Mouse (Mus musculus): ENCODE measurements at regions not wholly inside any gene's neighbourhood (a gene's known extent, or its start where the extent isn't known, plus 50 kb on each side); places are given as distances from the start of the nearest gene placed in this dataset.
A peak's percentile ranks its signal among the peaks of the same experiment; 100 is the strongest.
"Not testable (repeated sequence)": the region's sequence is repeated elsewhere in the genome, so short reads cannot be mapped to it uniquely, and the experiment has no call there.

GRCm38 (mm10) chr1:112486046-112486445 is 621.3 kb upstream of the Dsel start:
- not testable (repeated sequence) for H3K4me2 ChIP-seq (replicated peaks); H3K27me3 ChIP-seq; ATAC-seq (ENCODE audit: low FRiP score, low read depth); H3K9me3 ChIP-seq; H3K9ac ChIP-seq (replicated peaks); H3K36me3 ChIP-seq; H3K4me1 ChIP-seq; H3K27ac ChIP-seq (replicated peaks); H3K4me3 ChIP-seq
- WGBS = 90% methylated on average over 5 of the region's 5 CpGs

- 39% methylated on average over 11 of the region's 11 CpGs for WGBS
- no peaks in the 10 kb centered on the region for H3K36me3 ChIP-seq
- H3K4me1 ChIP-seq = no peaks in the 10 kb centered on the region
- ATAC-seq (ENCODE audit: low FRiP score, low read depth) = peak; percentile 64
- H3K9ac ChIP-seq (replicated peaks) = no peak overlapping the region
- no peaks in the 10 kb centered on the region for H3K9me3 ChIP-seq
- no peak overlapping the region for H3K4me2 ChIP-seq (replicated peaks)
- no peak overlapping the region for H3K27ac ChIP-seq (replicated peaks)
- H3K27me3 ChIP-seq = no peaks in the 10 kb centered on the region
- no peak overlapping the region for H3K4me3 ChIP-seq
Measured at GRCm38 (mm10) chr1:112456047-112456446, 591.3 kb upstream of the Dsel start.

- H3K9me3 ChIP-seq = no peaks in the 10 kb centered on the region
- H3K4me2 ChIP-seq (replicated peaks) = no peak overlapping the region
- no peak overlapping the region for H3K9ac ChIP-seq (replicated peaks)
- no peak overlapping the region for H3K4me3 ChIP-seq
- no peaks in the 10 kb centered on the region for H3K27me3 ChIP-seq
- no peaks in the 10 kb centered on the region for H3K4me1 ChIP-seq
- no peak; the same call in 1 of the 2 replicates for ATAC-seq (ENCODE audit: low FRiP score, low read depth)
- no peak overlapping the region for H3K27ac ChIP-seq (replicated peaks)
- H3K36me3 ChIP-seq = no peaks in the 10 kb centered on the region
Measured at GRCm38 (mm10) chr1:112452390-112452789, 587.7 kb upstream of the Dsel start.

- no peak overlapping the region for H3K27ac ChIP-seq (replicated peaks)
- no peaks in the 10 kb centered on the region for H3K36me3 ChIP-seq
- H3K4me2 ChIP-seq (replicated peaks) = no peak overlapping the region
- H3K4me1 ChIP-seq = no peaks in the 10 kb centered on the region
- WGBS = 20% methylated on average over 2 of the region's 2 CpGs
- H3K9me3 ChIP-seq = no peaks in the 10 kb centered on the region
- no peak overlapping the region for H3K4me3 ChIP-seq
- no peaks in the 10 kb centered on the region for H3K27me3 ChIP-seq
- no peak overlapping the region for H3K9ac ChIP-seq (replicated peaks)
- peak; percentile 54; the same call in 1 of the 2 replicates for ATAC-seq (ENCODE audit: low FRiP score, low read depth)
Measured at GRCm38 (mm10) chr1:112451622-112452021, 586.9 kb upstream of the Dsel start.

- no peak for ATAC-seq (ENCODE audit: low FRiP score, low read depth)
- no peak overlapping the region for H3K9ac ChIP-seq (replicated peaks)
- WGBS = 77% methylated on average over 2 of the region's 2 CpGs
- no peaks in the 10 kb centered on the region for H3K27me3 ChIP-seq
- no peak overlapping the region for H3K27ac ChIP-seq (replicated peaks)
- no peak overlapping the region for H3K4me3 ChIP-seq
- no peaks in the 10 kb centered on the region for H3K9me3 ChIP-seq
- no peaks in the 10 kb centered on the region for H3K4me1 ChIP-seq
- H3K4me2 ChIP-seq (replicated peaks) = no peak overlapping the region
- H3K36me3 ChIP-seq = no peaks in the 10 kb centered on the region
Measured at GRCm38 (mm10) chr1:112439109-112439508, 574.4 kb upstream of the Dsel start.

- H3K4me2 ChIP-seq (replicated peaks) = peak overlapping the region; percentile 94
- no peaks in the 10 kb centered on the region for H3K27me3 ChIP-seq
- H3K36me3 ChIP-seq = no peaks in the 10 kb centered on the region
- H3K4me3 ChIP-seq = peak overlapping the region; percentile 60
- H3K9me3 ChIP-seq = no peaks in the 10 kb centered on the region
- 0 out of 2 replicates have a peak, but pooled peaks cover 3% of the 10 kb centered on the region for H3K4me1 ChIP-seq
- H3K9ac ChIP-seq (replicated peaks) = peak overlapping the region; percentile 59
- H3K27ac ChIP-seq (replicated peaks) = no peak overlapping the region
- WGBS = 1% methylated on average over 37 of the region's 37 CpGs
- peak; percentile 98 for ATAC-seq (ENCODE audit: low FRiP score, low read depth)
Measured at GRCm38 (mm10) chr1:112416350-112417083, 551.8 kb upstream of the Dsel start.

- 38% methylated on average over 3 of the region's 3 CpGs for whole genome bisulfite sequencing
- Histone ChIP-seq H3K36me3 (no peaks in the 10 kb centered on the region), H3K4me1 (no peaks in the 10 kb centered on the region), H3K9me3 (no peaks in the 10 kb centered on the region), H3K4me2 (replicated peaks) (no peak overlapping the region), H3K4me3 (no peak overlapping the region), H3K27ac (replicated peaks) (no peak overlapping the region), H3K9ac (replicated peaks) (no peak overlapping the region), H3K27me3 (no peaks in the 10 kb centered on the region)
- ATAC-seq (ENCODE audit: low FRiP score, low read depth) = peak; percentile 57
Measured at GRCm38 (mm10) chr1:112388807-112389206, 524.1 kb upstream of the Dsel start.

GRCm38 (mm10) chr1:112384015-112384414 is 519.3 kb upstream of the Dsel start:
- no peaks in the 10 kb centered on the region for H3K9me3 ChIP-seq
- no peak overlapping the region for H3K9ac ChIP-seq (replicated peaks)
- 81% methylated on average over 1 of the region's 1 CpGs for WGBS
- H3K27ac ChIP-seq (replicated peaks) = no peak overlapping the region
- no peaks in the 10 kb centered on the region for H3K27me3 ChIP-seq
- no peak for ATAC-seq (ENCODE audit: low FRiP score, low read depth)
- no peaks in the 10 kb centered on the region for H3K36me3 ChIP-seq
- H3K4me2 ChIP-seq (replicated peaks) = no peak overlapping the region
- H3K4me3 ChIP-seq = no peak overlapping the region
- no peaks in the 10 kb centered on the region for H3K4me1 ChIP-seq

- Histone ChIP-seq H3K4me3 (no peak overlapping the region), H3K4me1 (no peaks in the 10 kb centered on the region), H3K9me3 (no peaks in the 10 kb centered on the region), H3K27me3 (no peaks in the 10 kb centered on the region), H3K4me2 (replicated peaks) (no peak overlapping the region), H3K27ac (replicated peaks) (no peak overlapping the region), H3K36me3 (no peaks in the 10 kb centered on the region), H3K9ac (replicated peaks) (no peak overlapping the region)
- WGBS = 17% methylated on average over 2 of the region's 2 CpGs
- peak; percentile 79 for ATAC-seq (ENCODE audit: low FRiP score, low read depth)
Measured at GRCm38 (mm10) chr1:112379651-112380264, 515.0 kb upstream of the Dsel start.

- no peak overlapping the region for H3K4me2 ChIP-seq (replicated peaks)
- WGBS = 2% methylated on average over 2 of the region's 2 CpGs
- no peaks in the 10 kb centered on the region for H3K4me1 ChIP-seq
- H3K36me3 ChIP-seq = no peaks in the 10 kb centered on the region
- no peak overlapping the region for H3K9ac ChIP-seq (replicated peaks)
- H3K27ac ChIP-seq (replicated peaks) = no peak overlapping the region
- no peak overlapping the region for H3K4me3 ChIP-seq
- no peaks in the 10 kb centered on the region for H3K27me3 ChIP-seq
- ATAC-seq (ENCODE audit: low FRiP score, low read depth) = peak; percentile 70
- no peaks in the 10 kb centered on the region for H3K9me3 ChIP-seq
Measured at GRCm38 (mm10) chr1:112378660-112379059, 513.9 kb upstream of the Dsel start.

GRCm38 (mm10) chr1:112355816-112356215 is 491.1 kb upstream of the Dsel start:
- no peaks in the 10 kb centered on the region for H3K27me3 ChIP-seq
- H3K36me3 ChIP-seq = no peaks in the 10 kb centered on the region
- no peak overlapping the region for H3K9ac ChIP-seq (replicated peaks)
- H3K4me1 ChIP-seq = no peaks in the 10 kb centered on the region
- ATAC-seq (ENCODE audit: low FRiP score, low read depth) = no peak
- no peak overlapping the region for H3K4me2 ChIP-seq (replicated peaks)
- H3K4me3 ChIP-seq = no peak overlapping the region
- H3K9me3 ChIP-seq = no peaks in the 10 kb centered on the region
- WGBS = 90% methylated on average over 1 of the region's 1 CpGs
- H3K27ac ChIP-seq (replicated peaks) = no peak overlapping the region

Measured in midbrain, embryonic 12.5 days (tissue).